Mouse (Mus musculus): ENCODE data around the gene Zbed4. TPM values are rescaled to one million over a fixed set of nuclear protein-coding genes. Genes with fewer than 3 reads are reported as not detected.
"Not testable (repeated sequence)": the region's sequence is repeated elsewhere in the genome, so short reads cannot be mapped to it uniquely, and the experiment has no call there.

The Zbed4 gene
- total and polyA plus RNA-seq, 2 experiments from 2014 or later: 6.1 to 28.7 TPM

- H3K9me3 ChIP-seq (ENCODE audit: low read length): no peaks in the 10 kb centered on the region
- ATAC-seq (no peak), DNase-seq (no peak)
- peaks cover 21% of the 10 kb centered on the region for H3K36me3 ChIP-seq (ENCODE audit: insufficient read depth)
- no peak overlapping the region for H3K4me3 ChIP-seq (ENCODE audit: low read depth, low read length)
- H3K27me3 ChIP-seq (ENCODE audit: insufficient read depth, low read length): no peaks in the 10 kb centered on the region
- no peak for TF ChIP-seq CTCF (IDR thresholded peaks at IDR 0.05; ENCODE audit: low read depth)
- H3K9ac ChIP-seq: no peak overlapping the region
- no peak overlapping the region for H3K4me2 ChIP-seq (ENCODE audit: low read depth)
- 87% methylated on average over 6 of the region's 6 CpGs for WGBS
- no peaks in the 10 kb centered on the region for H3K4me1 ChIP-seq (ENCODE audit: insufficient read depth)
- no peak overlapping the region for H3K27ac ChIP-seq (ENCODE audit: low read depth, low read length)
These were observed 50.9 kb downstream of the Zbed4 start for GRCm38 (mm10) chr15:88802348-88802747.

GRCm38 (mm10) chr15:88808121-88808520 lies 56.7 kb downstream of the Zbed4 start:
- H3K9me3 ChIP-seq (ENCODE audit: low read length): no peaks in the 10 kb centered on the region
- no peak for DNase-seq
- no peak overlapping the region for H3K4me2 ChIP-seq (ENCODE audit: low read depth)
- H3K4me3 ChIP-seq (ENCODE audit: low read depth, low read length): no peak overlapping the region
- H3K27me3 ChIP-seq (ENCODE audit: insufficient read depth, low read length): no peaks in the 10 kb centered on the region
- H3K9ac ChIP-seq: no peak overlapping the region
- ATAC-seq: no peak
- 87% methylated on average over 8 of the region's 8 CpGs for WGBS
- H3K27ac ChIP-seq (ENCODE audit: low read depth, low read length): no peak overlapping the region
- peaks cover 50% of the 10 kb centered on the region for H3K36me3 ChIP-seq (ENCODE audit: insufficient read depth)
- no peaks in the 10 kb centered on the region for H3K4me1 ChIP-seq (ENCODE audit: insufficient read depth)
- no peak for TF ChIP-seq CTCF (IDR thresholded peaks at IDR 0.05; ENCODE audit: low read depth)

GRCm38 (mm10) chr15:88810369-88810768 lies 58.9 kb downstream of the Zbed4 start:
- ATAC-seq (no peak), DNase-seq (no peak)
- H3K27me3 ChIP-seq (ENCODE audit: insufficient read depth, low read length): no peaks in the 10 kb centered on the region
- H3K4me2 ChIP-seq (ENCODE audit: low read depth): no peak overlapping the region
- no peak overlapping the region for H3K27ac ChIP-seq (ENCODE audit: low read depth, low read length)
- no peaks in the 10 kb centered on the region for H3K4me1 ChIP-seq (ENCODE audit: insufficient read depth)
- 94% methylated on average over 2 of the region's 2 CpGs for WGBS
- no peaks in the 10 kb centered on the region for H3K9me3 ChIP-seq (ENCODE audit: low read length)
- no peak overlapping the region for H3K9ac ChIP-seq
- H3K36me3 ChIP-seq (ENCODE audit: insufficient read depth): peaks cover 58% of the 10 kb centered on the region
- H3K4me3 ChIP-seq (ENCODE audit: low read depth, low read length): no peak overlapping the region
- TF ChIP-seq CTCF (IDR thresholded peaks at IDR 0.05; ENCODE audit: low read depth): no peak

- DNase-seq: no peak
- ATAC-seq: no peak
- no peak for TF ChIP-seq CTCF (IDR thresholded peaks at IDR 0.05; ENCODE audit: low read depth)
- Histone ChIP-seq H3K27me3 (ENCODE audit: insufficient read depth, low read length) (no peaks in the 10 kb centered on the region), H3K4me3 (ENCODE audit: low read depth, low read length) (no peak overlapping the region), H3K9ac (no peak overlapping the region), H3K9me3 (ENCODE audit: low read length) (no peaks in the 10 kb centered on the region), H3K27ac (ENCODE audit: low read depth, low read length) (no peak overlapping the region), H3K36me3 (ENCODE audit: insufficient read depth) (peaks cover 53% of the 10 kb centered on the region), H3K4me1 (ENCODE audit: insufficient read depth) (peaks cover 1% of the 10 kb centered on the region; the same call in 1 of the 2 replicates), H3K4me2 (ENCODE audit: low read depth) (no peak overlapping the region)
- 90% methylated on average over 3 of the region's 3 CpGs for WGBS
These were observed 61.8 kb downstream of the Zbed4 start for GRCm38 (mm10) chr15:88813262-88813661.

DNA sequence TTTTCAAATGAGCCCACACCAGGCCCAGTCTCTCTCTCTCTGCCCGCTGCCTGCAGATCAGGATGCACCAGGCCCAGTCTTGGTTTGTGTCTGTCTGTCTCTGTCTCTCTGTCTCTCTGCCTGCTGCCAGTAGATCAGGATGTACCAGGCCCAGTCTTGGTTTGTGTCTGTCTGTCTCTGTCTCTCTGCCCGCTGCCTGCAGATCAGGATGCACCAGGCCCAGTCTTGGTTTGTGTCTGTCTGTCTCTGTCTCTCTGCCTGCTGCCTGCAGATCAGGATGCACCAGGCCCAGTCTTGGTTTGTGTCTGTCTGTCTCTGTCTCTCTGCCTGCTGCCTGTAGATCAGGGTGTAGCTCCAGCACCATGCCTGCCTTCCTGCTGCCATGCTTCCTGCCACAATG lies 62.4 kb downstream of the Zbed4 start:
- not testable (repeated sequence) for H3K27me3 ChIP-seq (ENCODE audit: insufficient read depth, low read length); H3K27ac ChIP-seq (ENCODE audit: low read depth, low read length); H3K9ac ChIP-seq; H3K4me2 ChIP-seq (ENCODE audit: low read depth); ATAC-seq; H3K4me3 ChIP-seq (ENCODE audit: low read depth, low read length); DNase-seq; H3K4me1 ChIP-seq (ENCODE audit: insufficient read depth); H3K9me3 ChIP-seq (ENCODE audit: low read length)
- H3K36me3 ChIP-seq (ENCODE audit: insufficient read depth): peaks cover 48% of the 10 kb centered on the region
- WGBS: 91% methylated on average over 2 of the region's 2 CpGs

DNA sequence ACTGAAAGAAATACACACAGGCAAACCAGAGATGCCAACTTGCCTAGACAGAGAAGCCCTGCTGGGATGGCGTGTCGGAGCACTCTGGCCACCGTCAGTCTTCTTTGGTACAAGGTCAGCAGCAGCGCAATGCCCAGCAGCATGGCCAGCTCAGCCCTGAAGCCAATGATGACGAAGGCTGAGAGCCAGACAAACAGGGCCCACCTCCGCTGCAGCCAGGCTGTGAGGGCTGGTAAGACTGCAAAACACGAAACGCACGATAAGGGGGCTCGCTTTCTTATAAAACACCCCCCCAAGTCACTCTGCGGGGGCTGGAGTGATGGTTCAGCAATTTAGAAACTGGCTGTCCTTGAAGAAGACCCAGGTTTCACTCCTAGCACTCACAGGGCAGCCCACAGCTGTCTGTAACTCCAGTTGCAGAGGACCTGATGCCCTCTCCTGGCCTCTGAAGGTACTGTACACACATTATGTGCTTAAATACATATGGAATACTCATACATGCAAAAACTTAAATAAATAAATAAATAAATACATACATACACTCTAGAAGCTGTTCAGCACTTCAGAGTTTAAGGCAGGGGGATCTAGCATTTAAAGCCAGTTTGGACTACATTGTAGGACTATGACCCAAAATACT lies 63.1 kb downstream of the Zbed4 start:
- no peaks in the 10 kb centered on the region for H3K27me3 ChIP-seq (ENCODE audit: insufficient read depth, low read length)
- TF ChIP-seq CTCF (IDR thresholded peaks at IDR 0.05; ENCODE audit: low read depth): peak; percentile 45
- peaks cover 42% of the 10 kb centered on the region for H3K36me3 ChIP-seq (ENCODE audit: insufficient read depth)
- no peak overlapping the region for H3K9ac ChIP-seq
- 95% methylated on average over 11 of the region's 11 CpGs for WGBS
- no peaks in the 10 kb centered on the region for H3K9me3 ChIP-seq (ENCODE audit: low read length)
- ATAC-seq (no peak), DNase-seq (no peak)
- H3K4me2 ChIP-seq (ENCODE audit: low read depth): no peak overlapping the region
- no peak overlapping the region for H3K27ac ChIP-seq (ENCODE audit: low read depth, low read length)
- peaks cover 5% of the 10 kb centered on the region; the same call in 1 of the 2 replicates for H3K4me1 ChIP-seq (ENCODE audit: insufficient read depth)
- no peak overlapping the region for H3K4me3 ChIP-seq (ENCODE audit: low read depth, low read length)

- 94% methylated on average over 6 of the region's 6 CpGs for WGBS
- Histone ChIP-seq H3K4me3 (ENCODE audit: low read depth, low read length) (no peak overlapping the region), H3K4me1 (ENCODE audit: insufficient read depth) (peaks cover 6% of the 10 kb centered on the region; the same call in 1 of the 2 replicates), H3K9me3 (ENCODE audit: low read length) (no peaks in the 10 kb centered on the region), H3K27ac (ENCODE audit: low read depth, low read length) (no peak overlapping the region), H3K9ac (no peak overlapping the region), H3K36me3 (ENCODE audit: insufficient read depth) (peaks cover 41% of the 10 kb centered on the region), H3K4me2 (ENCODE audit: low read depth) (no peak overlapping the region), H3K27me3 (ENCODE audit: insufficient read depth, low read length) (no peaks in the 10 kb centered on the region)
- no peak for ATAC-seq
- DNase-seq: no peak
- TF ChIP-seq CTCF (IDR thresholded peaks at IDR 0.05; ENCODE audit: low read depth): no peak
These were observed 63.8 kb downstream of the Zbed4 start for GRCm38 (mm10) chr15:88815196-88815700.
